Mouse (Mus musculus) large intestine, adult 2 months (tissue): ENCODE measurements around the gene Plekha6. TPM values are rescaled to one million over a fixed set of nuclear protein-coding genes. Genes with fewer than 3 reads are reported as not detected.

Experiments used
- DNase-seq: peaks from one replicate; pipeline ENCODE4 v3.0.0-alpha.2; 2012; ENCODE audit warnings: low read depth, low spot score
- WGBS: fragments of 180-500 bp; shearing (Covaris S2); methylation state at CpG from one replicate; pipeline ENCODE4 v1.1.7; 2018; 5-methylcytosine and 5-hydroxymethylcytosine counted together
- polyA plus RNA-seq: library from polyadenylated mRNA; depleted of rRNA; stranded (reverse); fragments of >200 nt; gene quantifications from 2 replicates; pipeline ENCODE4 v1.2.3, GENCODE M21; 2012; rRNA removed

Gene Plekha6
- polyA plus RNA-seq: 45.8 and 82.8 TPM in 2 replicates

GRCm38 (mm10) chr1:133163820-133164431 is at the start of gene Plekha6:
Plekha6 (plus strand) TSS chr1:133164210.
- under 1% methylated on average over 67 of the region's 68 CpGs for WGBS
- DNase-seq: no peak

DNA sequence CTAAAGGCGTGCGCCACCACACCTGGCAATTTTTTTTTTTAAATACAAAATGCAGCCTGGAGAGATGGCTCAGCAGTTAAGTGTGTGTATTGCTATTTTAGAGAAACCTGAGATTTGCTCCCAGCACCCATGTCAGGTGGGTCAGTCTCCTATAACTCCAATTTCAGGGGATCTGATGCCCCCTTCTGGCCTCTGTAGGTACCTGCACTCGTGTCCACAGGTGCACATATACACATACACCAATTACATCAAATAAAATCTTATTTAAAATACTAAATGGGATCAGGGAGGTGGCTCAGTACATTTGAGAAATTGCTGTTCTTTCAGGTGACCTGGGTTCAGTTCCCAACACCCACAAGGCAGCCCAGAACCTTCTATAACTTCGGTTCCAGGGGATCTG is 47.9 kb upstream of the Plekha6 start:
- 93% methylated on average over 4 of the region's 4 CpGs for WGBS
- no peak for DNase-seq

DNA sequence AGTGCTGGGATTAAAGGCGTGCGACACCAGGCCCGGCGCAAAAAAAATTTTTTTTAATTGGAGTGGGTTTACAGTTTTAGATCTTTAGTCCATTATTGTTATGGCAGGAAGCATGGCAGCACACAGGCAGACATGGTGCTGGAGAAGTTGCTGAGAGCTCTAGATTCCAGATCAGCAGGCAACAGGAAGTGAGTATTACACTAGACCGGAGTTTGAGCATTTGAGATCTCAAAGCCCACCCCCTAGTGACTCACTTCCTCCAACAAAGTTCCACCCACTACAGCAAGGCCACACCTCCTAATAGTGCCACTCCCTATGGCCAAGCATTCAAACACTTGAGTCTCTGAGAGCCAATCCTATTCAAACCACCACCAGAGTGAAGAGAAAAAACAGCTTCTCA is 45.9 kb upstream of the Plekha6 start:
- 85% methylated on average over 5 of the region's 5 CpGs for WGBS
- DNase-seq: no peak

- DNase-seq: no peak
- 54% methylated on average over 3 of the region's 3 CpGs for WGBS
These were observed 45.2 kb upstream of the Plekha6 start for GRCm38 (mm10) chr1:133118844-133119243.

GRCm38 (mm10) chr1:133119931-133120712 is 43.9 kb upstream of the Plekha6 start:
- DNase-seq: no peak
- 49% methylated on average over 7 of the region's 7 CpGs for WGBS

- 62% methylated on average over 6 of the region's 6 CpGs for WGBS
- no peak for DNase-seq
These were observed 42.8 kb upstream of the Plekha6 start for GRCm38 (mm10) chr1:133121246-133121645.

- 55% methylated on average over 6 of the region's 6 CpGs for WGBS
- no peak for DNase-seq
These were observed 39.9 kb upstream of the Plekha6 start for GRCm38 (mm10) chr1:133124137-133124536.

GRCm38 (mm10) chr1:133125640-133126364 is 38.2 kb upstream of the Plekha6 start:
- no peak for DNase-seq
- 88% methylated on average over 9 of the region's 9 CpGs for WGBS

- WGBS: 83% methylated on average over 4 of the region's 4 CpGs
- DNase-seq: no peak
These were observed 37.7 kb upstream of the Plekha6 start for GRCm38 (mm10) chr1:133126365-133126740.

GRCm38 (mm10) chr1:133127328-133127727 is 36.7 kb upstream of the Plekha6 start:
- DNase-seq: no peak
- 67% methylated on average over 9 of the region's 9 CpGs for WGBS

- WGBS: 37% methylated on average over 16 of the region's 16 CpGs
- peak; percentile 71 for DNase-seq
These were observed 34.4 kb upstream of the Plekha6 start for GRCm38 (mm10) chr1:133129471-133130221.

- DNase-seq: peak; percentile 99
- under 1% methylated on average over 72 of the region's 72 CpGs for WGBS
These were observed 33.1 kb upstream of the Plekha6 start, which contains the start of gene Ppp1r15b for GRCm38 (mm10) chr1:133130638-133131560. Ppp1r15b (plus strand) TSS chr1:133131143.

- no peak for DNase-seq
- under 1% methylated on average over 35 of the region's 35 CpGs for WGBS
These were observed 32.5 kb upstream of the Plekha6 start for GRCm38 (mm10) chr1:133131561-133131905.

DNA sequence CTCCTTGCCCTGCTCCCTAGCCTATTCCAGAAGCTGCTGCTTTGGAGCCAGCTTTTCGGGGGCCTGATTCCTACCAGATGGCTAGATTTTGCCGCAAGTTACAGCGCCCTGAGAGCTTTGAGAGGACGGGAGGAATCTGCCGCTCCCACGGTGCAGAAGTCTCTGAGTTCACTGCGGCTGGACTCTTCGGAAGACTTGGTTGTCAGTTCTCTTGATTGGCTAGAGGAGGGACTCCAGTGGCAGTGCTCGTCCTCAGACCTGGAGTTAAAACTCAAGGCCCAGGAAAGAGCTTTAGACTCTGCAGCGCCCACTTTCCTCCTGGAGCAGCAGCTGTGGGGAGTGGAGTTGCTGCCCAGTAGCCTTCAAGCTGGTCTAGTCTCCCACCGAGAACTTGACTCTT is 32.1 kb upstream of the Plekha6 start:
- no peak for DNase-seq

DNA sequence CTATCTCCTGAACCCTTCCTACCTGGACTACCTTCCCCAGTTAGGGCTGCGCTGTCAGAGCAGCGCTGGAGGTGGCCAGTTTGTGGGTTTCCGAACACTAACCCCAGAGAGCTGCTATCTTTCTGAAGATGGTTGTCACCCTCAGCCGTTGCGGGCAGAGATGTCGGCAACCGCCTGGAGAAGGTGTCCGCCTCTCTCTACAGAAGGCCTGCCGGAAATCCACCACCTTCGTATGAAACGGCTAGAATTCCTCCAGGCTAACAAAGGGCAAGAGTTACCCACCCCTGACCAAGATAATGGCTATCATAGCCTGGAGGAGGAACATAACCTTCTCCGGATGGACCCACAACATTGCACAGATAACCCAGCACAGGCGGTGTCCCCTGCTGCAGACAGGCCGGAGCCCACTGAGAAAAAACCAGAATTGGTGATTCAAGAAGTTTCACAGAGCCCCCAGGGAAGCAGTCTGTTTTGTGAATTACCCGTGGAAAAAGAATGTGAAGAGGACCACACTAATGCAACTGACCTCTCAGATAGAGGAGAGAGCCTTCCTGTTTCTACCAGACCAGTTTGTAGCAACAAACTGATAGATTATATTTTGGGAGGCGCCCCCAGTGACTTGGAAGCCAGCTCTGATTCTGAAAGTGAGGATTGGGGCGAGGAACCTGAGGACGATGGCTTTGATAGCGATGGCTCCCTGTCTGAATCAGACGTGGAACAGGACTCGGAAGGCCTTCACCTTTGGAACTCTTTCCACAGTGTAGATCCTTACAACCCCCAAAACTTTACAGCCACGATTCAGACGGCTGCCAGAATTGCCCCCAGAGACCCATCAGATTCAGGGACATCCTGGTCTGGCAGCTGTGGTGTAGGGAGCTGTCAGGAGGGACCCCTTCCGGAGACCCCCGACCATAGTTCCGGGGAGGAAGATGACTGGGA is 31.4 kb upstream of the Plekha6 start:
- DNase-seq: no peak
- 1% methylated on average over 26 of the region's 26 CpGs for WGBS

More for the DNA sequence above, 32.1 kb upstream of the Plekha6 start:
- WGBS: 1% methylated on average over 11 of the region's 11 CpGs

DNA sequence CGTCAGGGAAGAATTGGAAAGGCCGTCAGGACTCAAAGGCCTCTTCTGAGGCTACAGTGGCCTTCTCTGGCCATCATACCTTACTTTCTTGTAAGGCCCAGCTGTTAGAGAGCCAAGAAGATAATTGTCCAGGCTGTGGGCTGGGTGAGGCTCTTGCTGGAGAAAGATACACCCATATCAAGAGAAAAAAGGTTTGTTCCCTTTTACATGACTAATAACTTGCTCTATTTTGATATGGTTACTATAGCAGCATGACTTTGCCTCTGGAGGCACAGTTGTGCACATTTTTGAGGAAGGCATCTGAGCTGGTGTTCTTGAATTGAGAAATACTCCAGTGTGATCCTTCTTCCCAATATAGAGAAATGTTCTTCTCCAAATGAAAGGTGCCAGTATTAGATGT is 30.6 kb upstream of the Plekha6 start:
- no peak for DNase-seq
- 0% methylated on average over 2 of the region's 2 CpGs for WGBS

DNA sequence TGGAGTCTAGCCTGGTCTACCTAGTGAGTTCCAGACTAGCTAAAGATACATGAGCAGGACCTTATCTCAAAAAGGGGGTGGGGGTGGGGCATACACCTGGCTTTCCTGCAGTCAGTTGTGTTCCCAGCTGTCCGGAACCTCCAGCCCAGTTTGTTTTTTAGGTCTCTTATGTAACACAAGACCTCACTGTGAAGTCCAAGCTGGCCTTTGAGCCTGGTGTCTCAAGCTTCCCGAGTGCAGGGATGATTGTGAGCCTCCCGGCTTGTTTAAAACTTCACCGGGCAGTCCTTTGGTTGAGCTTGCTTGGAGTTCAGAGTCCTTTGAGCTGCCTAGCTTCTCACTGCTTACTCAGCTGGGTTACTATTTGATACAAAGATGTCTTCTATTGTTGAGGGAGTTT is 29.9 kb upstream of the Plekha6 start:
- 0% methylated on average over 4 of the region's 4 CpGs for WGBS

GRCm38 (mm10) chr1:133134881-133135280 is 29.1 kb upstream of the Plekha6 start:
- DNase-seq: no peak
- under 1% methylated on average over 4 of the region's 4 CpGs for WGBS

More for the DNA sequence above, 29.9 kb upstream of the Plekha6 start:
- DNase-seq: no peak
